Mouse (Mus musculus): ENCODE results near the gene Cnr2. TPM values are rescaled to one million over a fixed set of nuclear protein-coding genes. Genes with fewer than 3 reads are reported as not detected.

The Cnr2 gene
- total and polyA plus RNA-seq, 3 experiments = 6.8 to 10.2 TPM; not detected in 1

- H3K4me3 ChIP-seq (ENCODE audit: control insufficient read depth in 1 of 2, insufficient read depth in 1 of 2, low read depth in 2 of 2, low read length in 2 of 2) = no peak overlapping the region
- peak overlapping the region; percentile 53 for H3K27ac ChIP-seq (ENCODE audit: control insufficient read depth, low read depth, low read length)
- H3K79me2 ChIP-seq (ENCODE audit: control insufficient read depth, insufficient read depth, low read length, poor library complexity) = no peaks in the 10 kb centered on the region
- peaks cover 3 to 27% of the 10 kb centered on the region in 2 experiments; a peak in 3 of 4 replicates for H3K4me1 ChIP-seq (ENCODE audit: control insufficient read depth in 1 of 2, insufficient read depth in 2 of 2, low read length in 2 of 2)
- peak overlapping the region; percentile 50 for H3K9ac ChIP-seq (ENCODE audit: control insufficient read depth, low read depth, low read length, poor library complexity, severe bottlenecking)
- TF ChIP-seq GATA1 (IDR thresholded peaks at IDR 0.05; ENCODE audit: low read depth, low read length) = 0 out of 2 replicates have a peak, but pooled peaks have one; percentile 8
- TF ChIP-seq ETS1 (IDR thresholded peaks at IDR 0.05; ENCODE audit: low read depth, low read length) = 0 out of 2 replicates have a peak, but pooled peaks have one; percentile 13
- TF ChIP-seq CTCF (IDR thresholded peaks at IDR 0.05 in 2 of 3, conservative IDR thresholded peaks at IDR 0.05 in 1 of 3; ENCODE audit: control insufficient read depth in 1 of 3, insufficient read depth in 1 of 3, low read depth in 2 of 3, low read length in 3 of 3, poor library complexity in 1 of 3, severe bottlenecking in 1 of 3) = no peak
- peaks cover 0 to 20% of the 10 kb centered on the region in 2 experiments; a peak in 2 of 4 replicates for H3K36me3 ChIP-seq (ENCODE audit: control insufficient read depth in 1 of 2, insufficient read depth in 2 of 2, low read length in 2 of 2)
- H3K27me3 ChIP-seq (ENCODE audit: control insufficient read depth in 1 of 2, insufficient read depth in 2 of 2, low read length in 2 of 2) = no peaks in the 10 kb centered on the region
- H3K9me3 ChIP-seq (replicated peaks; ENCODE audit: insufficient read depth, low read length) = no peaks in the 10 kb centered on the region
- peak; percentile 27 for DNase-seq (ENCODE audit: low read depth, low spot score)
These were observed 6.6 kb upstream of the Cnr2 start for GRCm38 (mm10) chr4:135888448-135889057.

- Histone ChIP-seq H3K9ac (ENCODE audit: control insufficient read depth, low read depth, low read length, poor library complexity, severe bottlenecking) (no peak overlapping the region; the same call in 1 of the 2 replicates), H3K27ac (ENCODE audit: control insufficient read depth, low read depth, low read length) (peak overlapping the region; percentile 24; the same call in 1 of the 2 replicates), H3K9me3 (replicated peaks; ENCODE audit: insufficient read depth, low read length) (no peaks in the 10 kb centered on the region), H3K79me2 (ENCODE audit: control insufficient read depth, insufficient read depth, low read length, poor library complexity) (no peaks in the 10 kb centered on the region), H3K4me1 (ENCODE audit: control insufficient read depth in 1 of 2, insufficient read depth in 2 of 2, low read length in 2 of 2) (peaks cover 3 to 27% of the 10 kb centered on the region in 2 experiments; a peak in 3 of 4 replicates), H3K4me3 (ENCODE audit: control insufficient read depth in 1 of 2, insufficient read depth in 1 of 2, low read depth in 2 of 2, low read length in 2 of 2) (no peak overlapping the region), H3K36me3 (ENCODE audit: control insufficient read depth in 1 of 2, insufficient read depth in 2 of 2, low read length in 2 of 2) (peaks cover 0 to 20% of the 10 kb centered on the region in 2 experiments; a peak in 2 of 4 replicates), H3K27me3 (ENCODE audit: control insufficient read depth in 1 of 2, insufficient read depth in 2 of 2, low read length in 2 of 2) (no peaks in the 10 kb centered on the region)
- DNase-seq (ENCODE audit: low read depth, low spot score) = peak; percentile 18
- TF ChIP-seq SIN3A (IDR thresholded peaks at IDR 0.05; ENCODE audit: low read length) (0 out of 2 replicates have a peak, but pooled peaks have one; percentile 16), SMC3 (IDR thresholded peaks at IDR 0.05; ENCODE audit: low read depth, low read length) (no peak), KAT2A (conservative IDR thresholded peaks at IDR 0.05; ENCODE audit: low read depth, low read length) (no peak)
These were observed 5.9 kb upstream of the Cnr2 start for GRCm38 (mm10) chr4:135889146-135889883.

GRCm38 (mm10) chr4:135889884-135890283 lies 5.3 kb upstream of the Cnr2 start:
- peak; percentile 83 for DNase-seq (ENCODE audit: low read depth, low spot score)

More at GRCm38 (mm10) chr4:135889884-135890283, 5.3 kb upstream of the Cnr2 start:
- Histone ChIP-seq H3K36me3 (ENCODE audit: control insufficient read depth in 1 of 2, insufficient read depth in 2 of 2, low read length in 2 of 2) (peaks cover 0 to 21% of the 10 kb centered on the region in 2 experiments; a peak in 2 of 4 replicates), H3K4me1 (ENCODE audit: control insufficient read depth in 1 of 2, insufficient read depth in 2 of 2, low read length in 2 of 2) (peaks cover 4 to 29% of the 10 kb centered on the region in 2 experiments), H3K9ac (ENCODE audit: control insufficient read depth, low read depth, low read length, poor library complexity, severe bottlenecking) (no peak overlapping the region), H3K79me2 (ENCODE audit: control insufficient read depth, insufficient read depth, low read length, poor library complexity) (no peaks in the 10 kb centered on the region), H3K27me3 (ENCODE audit: control insufficient read depth in 1 of 2, insufficient read depth in 2 of 2, low read length in 2 of 2) (no peaks in the 10 kb centered on the region), H3K27ac (ENCODE audit: control insufficient read depth, low read depth, low read length) (no peak overlapping the region), H3K4me3 (ENCODE audit: control insufficient read depth in 1 of 2, insufficient read depth in 1 of 2, low read depth in 2 of 2, low read length in 2 of 2) (no peak overlapping the region), H3K9me3 (replicated peaks; ENCODE audit: insufficient read depth, low read length) (no peaks in the 10 kb centered on the region)
- peak; percentile 94 for TF ChIP-seq SMC3 (IDR thresholded peaks at IDR 0.05; ENCODE audit: low read depth, low read length)
- peak; percentile 86 for TF ChIP-seq ZC3H11A (IDR thresholded peaks at IDR 0.05; ENCODE audit: low read depth, low read length)
- TF ChIP-seq JUND (IDR thresholded peaks at IDR 0.05; ENCODE audit: low read depth, low read length) = no peak
- peak; percentile 91 for TF ChIP-seq RAD21 (IDR thresholded peaks at IDR 0.05; ENCODE audit: low read depth, low read length)
- peak; percentile 78 to 96 (median 93) for TF ChIP-seq CTCF (IDR thresholded peaks at IDR 0.05 in 2 of 3, conservative IDR thresholded peaks at IDR 0.05 in 1 of 3; ENCODE audit: control insufficient read depth in 1 of 3, insufficient read depth in 1 of 3, low read depth in 2 of 3, low read length in 3 of 3, poor library complexity in 1 of 3, severe bottlenecking in 1 of 3)
- TF ChIP-seq UBTF (IDR thresholded peaks at IDR 0.05; ENCODE audit: borderline replicate concordance, insufficient read depth, low read depth, low read length) = no peak
- peak; percentile 35 for TF ChIP-seq USF1 (IDR thresholded peaks at IDR 0.05; ENCODE audit: low read depth, low read length)
- 0 out of 2 replicates have a peak, but pooled peaks have one; percentile 30 for TF ChIP-seq SIN3A (IDR thresholded peaks at IDR 0.05; ENCODE audit: low read length)
